Comparison of ENCODE assay signal across 22 mouse cellular contexts in the genomic region with DNA sequence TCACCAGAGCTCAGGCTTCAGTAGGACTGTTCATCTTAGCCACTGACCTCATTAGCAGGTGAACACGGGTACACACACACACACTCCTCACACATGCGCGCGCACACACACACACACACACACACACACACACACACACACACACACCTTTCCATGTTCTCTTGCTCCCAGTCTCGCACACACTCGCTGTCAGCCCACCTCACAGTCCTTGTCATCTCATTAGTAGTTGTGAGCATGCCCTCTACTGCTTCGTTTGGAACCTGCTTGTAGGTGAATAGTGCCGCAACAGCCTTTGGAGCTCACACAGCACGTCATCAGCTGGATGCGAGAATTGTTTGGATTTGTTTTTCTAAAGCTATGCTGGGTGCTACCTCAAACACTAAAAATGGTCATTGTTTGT. TPM values are rescaled to one million over a fixed set of nuclear protein-coding genes. Genes with fewer than 3 reads are reported as not detected.
DNase-seq lines count a peak whose midpoint lies in the region; ATAC-seq and TF ChIP-seq lines count a peak whose summit lies in the region.
"Had no signal": no experiment of that assay in that cellular context is flagged by ENCODE, and none has a peak within 500 bp of the region (broad histone marks: within the 10 kb centered on the region; RNA-seq: fewer than 3 reads in every experiment).

No protein-coding gene starts in this region.

- H3K4me2 ChIP-seq in embryonic facial prominence, embryonic 13.5 days = no peak overlapping the region
- no peak overlapping the region for H3K4me2 ChIP-seq in midbrain, postnatal 0 days (ENCODE audit: low read depth, low read length, poor library complexity, severe bottlenecking)
- H3K4me2 ChIP-seq: embryonic facial prominence, embryonic 15.5 days; heart, embryonic 15.5 days had no signal

- ATAC-seq in embryonic facial prominence, embryonic 13.5 days (ENCODE audit: insufficient number of reproducible peaks, insufficient read depth, low FRiP score, low TSS enrichment, low read depth) = no peak
- no peak for ATAC-seq in midbrain, postnatal 0 days (ENCODE audit: low FRiP score)

- no peak overlapping the region for H3K27ac ChIP-seq in embryonic facial prominence, embryonic 13.5 days
- no peak overlapping the region for H3K27ac ChIP-seq in embryonic facial prominence, embryonic 10.5 days (replicated peaks)
- peak overlapping the region; percentile 43; the same call in 1 of the 2 replicates for H3K27ac ChIP-seq in layer of hippocampus, adult 2 months
- H3K27ac ChIP-seq in cortical plate, adult 2 months (ENCODE audit: insufficient read depth, low read length) = no peak overlapping the region
- H3K27ac ChIP-seq in midbrain, postnatal 0 days (ENCODE audit: low read depth, low read length) = no peak overlapping the region
- no peak overlapping the region for H3K27ac ChIP-seq in left cerebral cortex, adult 2 months
- H3K27ac ChIP-seq: embryonic facial prominence, embryonic 15.5 days; heart, adult 2 months; heart, embryonic 15.5 days; macrophage had no signal

- WGBS in embryonic facial prominence, embryonic 13.5 days = 85% methylated on average over 10 of the region's 10 CpGs
- WGBS in embryonic facial prominence, embryonic 10.5 days = 84% methylated on average over 10 of the region's 10 CpGs
- WGBS in midbrain, postnatal 0 days = 70% methylated on average over 10 of the region's 10 CpGs

- H3K9ac ChIP-seq in embryonic facial prominence, embryonic 13.5 days = peak overlapping the region; percentile 36; the same call in 1 of the 2 replicates
- H3K9ac ChIP-seq in midbrain, postnatal 0 days (replicated peaks; ENCODE audit: low read length, poor library complexity, severe bottlenecking) = no peak overlapping the region
- H3K9ac ChIP-seq: embryonic facial prominence, embryonic 15.5 days; heart, embryonic 15.5 days had no signal

- H3K9me3 ChIP-seq in embryonic facial prominence, embryonic 13.5 days = no peaks in the 10 kb centered on the region
- H3K9me3 ChIP-seq in embryonic facial prominence, embryonic 10.5 days = no peaks in the 10 kb centered on the region
- H3K9me3 ChIP-seq in midbrain, postnatal 0 days (ENCODE audit: low read length) = no peaks in the 10 kb centered on the region
- H3K9me3 ChIP-seq: embryonic facial prominence, embryonic 15.5 days; heart, embryonic 15.5 days had no signal

- no peaks in the 10 kb centered on the region for H3K27me3 ChIP-seq in embryonic facial prominence, embryonic 13.5 days
- H3K27me3 ChIP-seq in embryonic facial prominence, embryonic 10.5 days (replicated peaks; ENCODE audit: low read depth, poor library complexity, severe bottlenecking) = no peaks in the 10 kb centered on the region
- no peaks in the 10 kb centered on the region for H3K27me3 ChIP-seq in midbrain, postnatal 0 days (ENCODE audit: insufficient read depth, low read length)
- H3K27me3 ChIP-seq: embryonic facial prominence, embryonic 15.5 days; heart, embryonic 15.5 days had no signal

- no peak for DNase-seq in embryonic facial prominence, embryonic 10.5 days (ENCODE audit: low spot score)
- DNase-seq in layer of hippocampus, adult 2 months (ENCODE audit: low spot score in 2 of 2) = no peak
- no peak for DNase-seq in layer of hippocampus, adult 18-20 months (ENCODE audit: low spot score in 2 of 2)
- peak; percentile 51 for DNase-seq in midbrain, postnatal 0 days (ENCODE audit: low spot score)
- no peak for DNase-seq in left cerebral cortex, adult 2 months (ENCODE audit: extremely low spot score in 1 of 2, low spot score in 2 of 2)
- no peak for DNase-seq in liver
- DNase-seq: gastrocnemius, postnatal 10 days; heart, adult 2 months; kidney, adult 2 months; kidney, postnatal 14 days; layer of hippocampus, adult 9-11 months; lung, adult 18-20 months; spleen, adult 18-20 months had no signal

- no peak overlapping the region for H3K4me3 ChIP-seq in embryonic facial prominence, embryonic 13.5 days
- no peak overlapping the region for H3K4me3 ChIP-seq in embryonic facial prominence, embryonic 10.5 days
- no peak overlapping the region for H3K4me3 ChIP-seq in layer of hippocampus, adult 2 months
- H3K4me3 ChIP-seq in cortical plate, adult 2 months (ENCODE audit: insufficient read depth, low read length) = no peak overlapping the region
- H3K4me3 ChIP-seq in midbrain, postnatal 0 days (ENCODE audit: low read depth, low read length) = no peak overlapping the region
- no peak overlapping the region for H3K4me3 ChIP-seq in left cerebral cortex, adult 2 months
- H3K4me3 ChIP-seq: embryonic facial prominence, embryonic 15.5 days; heart, adult 2 months; heart, embryonic 15.5 days had no signal

- peaks cover 13% of the 10 kb centered on the region for H3K4me1 ChIP-seq in embryonic facial prominence, embryonic 13.5 days
- H3K4me1 ChIP-seq in embryonic facial prominence, embryonic 10.5 days = peaks cover 4% of the 10 kb centered on the region; the same call in 1 of the 2 replicates
- H3K4me1 ChIP-seq in cortical plate, adult 2 months (ENCODE audit: control insufficient read depth, insufficient read depth, low read length) = 0 out of 2 replicates have a peak, but pooled peaks cover 2% of the 10 kb centered on the region
- H3K4me1 ChIP-seq in midbrain, postnatal 0 days (ENCODE audit: insufficient read depth, low read length) = no peaks in the 10 kb centered on the region; the same call in 1 of the 2 replicates

- peaks cover 9% of the 10 kb centered on the region for H3K36me3 ChIP-seq in embryonic facial prominence, embryonic 13.5 days
- H3K36me3 ChIP-seq in embryonic facial prominence, embryonic 10.5 days (replicated peaks) = peaks cover 19% of the 10 kb centered on the region
- 0 out of 2 replicates have a peak, but pooled peaks cover 5% of the 10 kb centered on the region for H3K36me3 ChIP-seq in midbrain, postnatal 0 days (ENCODE audit: insufficient read depth, low read length)
- H3K36me3 ChIP-seq: heart, embryonic 15.5 days had no signal

- intact Hi-C loops in left cerebral cortex, adult 2 months (cut with DNase I) = no loop called here

- no peak for TF ChIP-seq POLR2A in cortical plate, adult 2 months (IDR thresholded peaks at IDR 0.05; ENCODE audit: extremely low read depth, insufficient read depth, low read length)

- peak; percentile 28; the same call in 1 of the 2 replicates for TF ChIP-seq CTCF in layer of hippocampus, adult 2 months (conservative IDR thresholded peaks at IDR 0.05)
- 0 out of 2 replicates have a peak, but pooled peaks have one; percentile 7 for TF ChIP-seq CTCF in cortical plate, adult 2 months (IDR thresholded peaks at IDR 0.05; ENCODE audit: extremely low read depth, insufficient read depth, low read length)
- peak; percentile 62 for TF ChIP-seq CTCF in midbrain, postnatal 0 days (IDR thresholded peaks at IDR 0.05)
- TF ChIP-seq CTCF in left cerebral cortex, adult 2 months (IDR thresholded peaks at IDR 0.05) = no peak

RNA-seq across cellular contexts. Expression of gene Apoa1, which starts 39.0 kb away (rescaled TPM):
- 1.3 and 69.1 TPM in 2 replicates for polyA plus RNA-seq in embryonic facial prominence, embryonic 13.5 days (2015; fragmentation: Nextera tagmentation; extraction: Ambion mirVana)
- polyA plus RNA-seq in embryonic facial prominence, embryonic 10.5 days (2016; fragmentation: Nextera tagmentation; extraction: Ambion mirVana) = 1.4 TPM in 2 replicates
- not detected for total RNA-seq in layer of hippocampus, adult 2 months (2021)
- total RNA-seq in layer of hippocampus, adult 18-20 months (2021) = 1 to 10 TPM in 1 of 2 experiments, under 1 TPM in 1; 0.32 to 1.1 TPM
- 2.0 and 2.4 TPM in 2 replicates for polyA plus RNA-seq in cortical plate, adult 2 months (2012; rRNA removed)
- total RNA-seq in midbrain, postnatal 0 days (2014; rRNA removed) = 1.4 TPM in 1 of 2 replicates, not detected in the other
- 5.5 and 6.2 TPM in 2 replicates for polyA plus RNA-seq in midbrain, postnatal 0 days (2015; fragmentation: Nextera tagmentation; extraction: Ambion mirVana)
- total RNA-seq in left cerebral cortex, adult 2 months (2021) = not detected
- total RNA-seq: heart, adult 2 months; hematopoietic stem cell, adult 5-6 weeks had no signal
- polyA plus RNA-seq: macrophage had no signal

RNA-seq across cellular contexts. Expression of gene Apoc3, which starts 46.1 kb away (rescaled TPM):
- polyA plus RNA-seq in embryonic facial prominence, embryonic 13.5 days (2015; fragmentation: Nextera tagmentation; extraction: Ambion mirVana) = 0.92 TPM in 1 of 2 replicates, not detected in the other
- polyA plus RNA-seq in embryonic facial prominence, embryonic 10.5 days (2016; fragmentation: Nextera tagmentation; extraction: Ambion mirVana) = not detected in 2 replicates
- total RNA-seq in layer of hippocampus, adult 2 months (2021) = 1 to 10 TPM in 1 of 2 experiments, not detected in 1; 1.0 TPM
- 1 to 10 TPM in 1 of 2 experiments, under 1 TPM in 1; 0.84 to 1.2 TPM for total RNA-seq in layer of hippocampus, adult 18-20 months (2021)
- polyA plus RNA-seq in cortical plate, adult 2 months (2012; rRNA removed) = 0.96 and 1.1 TPM in 2 replicates
- not detected in 2 replicates for total RNA-seq in midbrain, postnatal 0 days (2014; rRNA removed)
- polyA plus RNA-seq in midbrain, postnatal 0 days (2015; fragmentation: Nextera tagmentation; extraction: Ambion mirVana) = not detected in 2 replicates
- total RNA-seq in left cerebral cortex, adult 2 months (2021) = 1 to 10 TPM; 1.2 to 2.1 TPM
- total RNA-seq: gastrocnemius, postnatal 10 days; heart, adult 2 months; hematopoietic stem cell, adult 5-6 weeks; left cerebral cortex, postnatal 10 days had no signal
- polyA plus RNA-seq: embryonic facial prominence, embryonic 15.5 days; heart, embryonic 15.5 days; macrophage; neural tube, embryonic 11.5 days; stomach, embryonic 14.5 days had no signal

RNA-seq across cellular contexts. Expression of gene Apoa4, which starts 51.1 kb away (rescaled TPM):
- polyA plus RNA-seq in embryonic facial prominence, embryonic 13.5 days (2015; fragmentation: Nextera tagmentation; extraction: Ambion mirVana) = 0.47 TPM in 1 of 2 replicates, not detected in the other
- not detected in 2 replicates for polyA plus RNA-seq in embryonic facial prominence, embryonic 10.5 days (2016; fragmentation: Nextera tagmentation; extraction: Ambion mirVana)
- total RNA-seq in layer of hippocampus, adult 2 months (2021) = not detected
- not detected for total RNA-seq in layer of hippocampus, adult 18-20 months (2021)
- polyA plus RNA-seq in cortical plate, adult 2 months (2012; rRNA removed) = 0.04 and 0.13 TPM in 2 replicates
- total RNA-seq in midbrain, postnatal 0 days (2014; rRNA removed) = not detected in 2 replicates
- polyA plus RNA-seq in midbrain, postnatal 0 days (2015; fragmentation: Nextera tagmentation; extraction: Ambion mirVana) = not detected in 2 replicates
- total RNA-seq in left cerebral cortex, adult 2 months (2021) = not detected
- total RNA-seq: gastrocnemius, postnatal 10 days; heart, adult 2 months; hematopoietic stem cell, adult 5-6 weeks; left cerebral cortex, postnatal 10 days had no signal
- polyA plus RNA-seq: macrophage; neural tube, embryonic 11.5 days had no signal
